Mouse (Mus musculus) lung, embryonic 15.5 days (tissue): ENCODE results near the gene Hoxa2. TPM values are rescaled to one million over a fixed set of nuclear protein-coding genes. Genes with fewer than 3 reads are reported as not detected.

Experiments used
- ATAC-seq: fragments of 200-750 bp; cut with Nextera tagmentation; 2 replicates; pipeline ENCODE4 v1.8.0; 2017; ENCODE audit warnings: moderate number of reproducible peaks, borderline replicate concordance; ENCODE audit not compliant: low FRiP score, low TSS enrichment; ENCODE audit errors: extremely low read depth
- H3K27ac ChIP-seq: fragments of 300-500 bp; sonication (generic); 2 replicates; pipeline ENCODE4 v1.5.1; 2015; ENCODE audit warnings: moderate library complexity, mild to moderate bottlenecking, inconsistent platforms
- H3K27me3 ChIP-seq: fragments of 300-500 bp; sonication (generic); 2 replicates; pipeline ENCODE4 v1.6.1; 2015; ENCODE audit warnings: inconsistent platforms
- H3K36me3 ChIP-seq: fragments of 300-500 bp; sonication (generic); 2 replicates; pipeline ENCODE4 v1.6.1; 2015; ENCODE audit warnings: inconsistent platforms
- H3K4me1 ChIP-seq: fragments of 300-500 bp; sonication (generic); 2 replicates; pipeline ENCODE4 v1.6.1; 2015; ENCODE audit warnings: inconsistent platforms
- H3K4me2 ChIP-seq: fragments of 300-500 bp; sonication (generic); 2 replicates; pipeline ENCODE4 v1.6.1; 2015; ENCODE audit warnings: inconsistent platforms, mild to moderate bottlenecking, moderate library complexity
- H3K4me3 ChIP-seq: fragments of 300-500 bp; sonication (generic); 2 replicates; pipeline ENCODE4 v1.5.1; 2015; ENCODE audit warnings: mild to moderate bottlenecking, inconsistent platforms
- H3K9ac ChIP-seq: fragments of 300-500 bp; sonication (generic); 2 replicates; pipeline ENCODE4 v1.6.1; 2015; ENCODE audit warnings: inconsistent platforms
- H3K9me3 ChIP-seq: fragments of 300-500 bp; sonication (generic); 2 replicates; pipeline ENCODE4 v1.6.1; 2016; ENCODE audit warnings: inconsistent platforms
- WGBS: fragments of 180-500 bp; shearing (Covaris S2); methylation state at CpG from one replicate; pipeline ENCODE4 v1.1.7; 2015; 5-methylcytosine and 5-hydroxymethylcytosine counted together
- polyA plus RNA-seq: library from polyadenylated mRNA; unstranded; fragments of >200 nt; fragmentation: Nextera tagmentation; extraction: Ambion mirVana; gene quantifications from 2 replicates; pipeline ENCODE4 v1.2.1, GENCODE M21; 2015

Hoxa2 gene
- polyA plus RNA-seq, 1 experiment from 2014 or later = 11.4 TPM

GRCm38 (mm10) chr6:52207684-52207976, 43.0 kb upstream of the Hoxa2 start:
- no peaks in the 10 kb centered on the region; the same call in 1 of the 2 replicates for H3K4me1 ChIP-seq
- peak overlapping the region; percentile 77 for H3K27ac ChIP-seq
- H3K36me3 ChIP-seq = no peaks in the 10 kb centered on the region
- H3K4me3 ChIP-seq = peak overlapping the region; percentile 42; the same call in 1 of the 2 replicates
- 0 out of 2 replicates have a peak overlapping the region, but pooled peaks have one; percentile 42 for H3K9ac ChIP-seq
- H3K9me3 ChIP-seq = no peaks in the 10 kb centered on the region
- no peak for ATAC-seq
- H3K4me2 ChIP-seq = peak overlapping the region; percentile 66
- peaks cover 96% of the 10 kb centered on the region for H3K27me3 ChIP-seq

- peak overlapping the region; percentile 71 for H3K27ac ChIP-seq
- H3K4me3 ChIP-seq = peak overlapping the region; percentile 42; the same call in 1 of the 2 replicates
- H3K4me1 ChIP-seq = no peaks in the 10 kb centered on the region; the same call in 1 of the 2 replicates
- peak overlapping the region; percentile 42 for H3K9ac ChIP-seq
- no peak for ATAC-seq
- H3K36me3 ChIP-seq = no peaks in the 10 kb centered on the region
- WGBS = 30% methylated on average over 4 of the region's 4 CpGs
- no peaks in the 10 kb centered on the region for H3K9me3 ChIP-seq
- H3K4me2 ChIP-seq = peak overlapping the region; percentile 66
- peaks cover 95% of the 10 kb centered on the region for H3K27me3 ChIP-seq
Measured at GRCm38 (mm10) chr6:52206882-52207683, 42.5 kb upstream of the Hoxa2 start.

- Histone ChIP-seq H3K36me3 (no peaks in the 10 kb centered on the region), H3K27me3 (peaks cover 93% of the 10 kb centered on the region), H3K27ac (peak overlapping the region; percentile 51), H3K9ac (peak overlapping the region; percentile 42), H3K4me2 (peak overlapping the region; percentile 66), H3K4me3 (peak overlapping the region; percentile 74), H3K4me1 (no peaks in the 10 kb centered on the region; the same call in 1 of the 2 replicates), H3K9me3 (no peaks in the 10 kb centered on the region)
- WGBS = 16% methylated on average over 55 of the region's 55 CpGs
- no peak for ATAC-seq
Measured at GRCm38 (mm10) chr6:52205638-52206621, 41.3 kb upstream of the Hoxa2 start.

- Histone ChIP-seq H3K27me3 (peaks cover 92% of the 10 kb centered on the region), H3K4me2 (peak overlapping the region; percentile 66), H3K9me3 (no peaks in the 10 kb centered on the region), H3K4me1 (no peaks in the 10 kb centered on the region; the same call in 1 of the 2 replicates), H3K9ac (peak overlapping the region; percentile 42), H3K36me3 (no peaks in the 10 kb centered on the region), H3K27ac (peak overlapping the region; percentile 51), H3K4me3 (peak overlapping the region; percentile 74)
- ATAC-seq = no peak
- 13% methylated on average over 14 of the region's 14 CpGs for WGBS
Measured at GRCm38 (mm10) chr6:52205221-52205620, 40.6 kb upstream of the Hoxa2 start.

GRCm38 (mm10) chr6:52204050-52204752, 39.6 kb upstream of the Hoxa2 start, which contains the start of gene Hoxa5:
Gene Hoxa5 (minus strand): TSS chr6:52204587.
- Histone ChIP-seq H3K9me3 (no peaks in the 10 kb centered on the region), H3K4me1 (no peaks in the 10 kb centered on the region; the same call in 1 of the 2 replicates), H3K4me3 (peak within 1 kb of the TSS; percentile 74), H3K36me3 (no peaks in the 10 kb centered on the region), H3K4me2 (peak within 1 kb of the TSS; percentile 66), H3K27ac (peak within 1 kb of the TSS; percentile 91), H3K27me3 (peaks cover 91% of the 10 kb centered on the region), H3K9ac (peak within 1 kb of the TSS; percentile 97)
- WGBS = under 1% methylated on average over 65 of the region's 65 CpGs
- peak; percentile 88 for ATAC-seq

- 0 out of 2 replicates have a peak, but pooled peaks have one; percentile 1 for ATAC-seq
- no peaks in the 10 kb centered on the region for H3K36me3 ChIP-seq
- H3K4me2 ChIP-seq = peak overlapping the region; percentile 66
- H3K9me3 ChIP-seq = no peaks in the 10 kb centered on the region
- H3K9ac ChIP-seq = peak overlapping the region; percentile 97
- H3K4me1 ChIP-seq = peaks cover 4% of the 10 kb centered on the region; the same call in 1 of the 2 replicates
- peak overlapping the region; percentile 74 for H3K4me3 ChIP-seq
- WGBS = under 1% methylated on average over 45 of the region's 46 CpGs
- peaks cover 89% of the 10 kb centered on the region for H3K27me3 ChIP-seq
- H3K27ac ChIP-seq = peak overlapping the region; percentile 91
Measured at GRCm38 (mm10) chr6:52203371-52204049, 38.9 kb upstream of the Hoxa2 start.

GRCm38 (mm10) chr6:52203121-52203370, 38.4 kb upstream of the Hoxa2 start:
- ATAC-seq = no peak
- Histone ChIP-seq H3K27me3 (peaks cover 89% of the 10 kb centered on the region), H3K9me3 (no peaks in the 10 kb centered on the region), H3K36me3 (no peaks in the 10 kb centered on the region), H3K4me3 (peak overlapping the region; percentile 74), H3K4me1 (peaks cover 9% of the 10 kb centered on the region; the same call in 1 of the 2 replicates), H3K9ac (peak overlapping the region; percentile 97), H3K27ac (peak overlapping the region; percentile 91), H3K4me2 (peak overlapping the region; percentile 66)
- WGBS = under 1% methylated on average over 10 of the region's 10 CpGs

- peak overlapping the region; percentile 91 for H3K27ac ChIP-seq
- peaks cover 10% of the 10 kb centered on the region; the same call in 1 of the 2 replicates for H3K4me1 ChIP-seq
Measured at GRCm38 (mm10) chr6:52202362-52203120, 37.9 kb upstream of the Hoxa2 start.

GRCm38 (mm10) chr6:52201269-52201668, 36.6 kb upstream of the Hoxa2 start:
- Histone ChIP-seq H3K9me3 (no peaks in the 10 kb centered on the region), H3K9ac (peak overlapping the region; percentile 97), H3K4me1 (peaks cover 19% of the 10 kb centered on the region), H3K36me3 (no peaks in the 10 kb centered on the region), H3K27me3 (peaks cover 91% of the 10 kb centered on the region), H3K27ac (peak overlapping the region; percentile 86), H3K4me2 (peak overlapping the region; percentile 66), H3K4me3 (peak overlapping the region; percentile 74)
- WGBS = 11% methylated on average over 1 of the region's 1 CpGs
- no peak for ATAC-seq

More at GRCm38 (mm10) chr6:52202362-52203120, 37.9 kb upstream of the Hoxa2 start:
- Histone ChIP-seq H3K36me3 (no peaks in the 10 kb centered on the region), H3K9me3 (no peaks in the 10 kb centered on the region), H3K4me2 (peak overlapping the region; percentile 66), H3K27me3 (peaks cover 90% of the 10 kb centered on the region), H3K4me3 (peak overlapping the region; percentile 74), H3K9ac (peak overlapping the region; percentile 97)
- ATAC-seq = no peak
- 5% methylated on average over 22 of the region's 22 CpGs for WGBS

- 13% methylated on average over 10 of the region's 10 CpGs for WGBS
- peaks cover 91% of the 10 kb centered on the region for H3K27me3 ChIP-seq
- H3K27ac ChIP-seq = peak overlapping the region; percentile 86
- H3K9me3 ChIP-seq = no peaks in the 10 kb centered on the region
- H3K9ac ChIP-seq = peak overlapping the region; percentile 97
- no peaks in the 10 kb centered on the region for H3K36me3 ChIP-seq
- H3K4me1 ChIP-seq = peaks cover 23% of the 10 kb centered on the region
- H3K4me2 ChIP-seq = peak overlapping the region; percentile 66
- H3K4me3 ChIP-seq = peak overlapping the region; percentile 74
- no peak for ATAC-seq
Measured at GRCm38 (mm10) chr6:52200751-52201250, 36.2 kb upstream of the Hoxa2 start.
